Mouse (Mus musculus) retina, adult 2 months (tissue): ENCODE results near the gene Cx3cr1.

Experiments used
- DNase-seq: peaks from one replicate; pipeline ENCODE4 v3.0.0-alpha.2; 2012; ENCODE audit warnings: low read depth, low spot score

Gene Cx3cr1

DNA sequence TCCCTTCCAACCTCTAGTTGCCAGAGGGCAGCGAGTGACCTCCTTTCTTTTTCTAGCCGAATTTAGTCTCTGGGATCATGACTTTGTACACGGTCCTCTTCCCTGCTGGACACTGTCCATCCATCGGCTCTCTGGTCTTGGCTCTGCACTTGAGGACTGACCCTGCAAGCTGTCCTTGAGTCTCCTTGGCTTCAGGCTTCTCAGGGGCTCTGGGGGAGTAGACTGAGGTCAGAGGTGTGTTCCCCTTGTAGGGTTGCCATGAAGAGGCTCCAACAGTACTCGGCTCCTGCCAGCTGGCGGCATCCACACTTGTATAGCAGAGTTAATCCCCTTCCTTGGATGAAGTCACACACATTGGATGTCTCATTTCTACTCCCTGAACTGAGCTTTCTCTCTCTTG is 70.0 kb downstream of the Cx3cr1 start:
- DNase-seq = no peak

DNA sequence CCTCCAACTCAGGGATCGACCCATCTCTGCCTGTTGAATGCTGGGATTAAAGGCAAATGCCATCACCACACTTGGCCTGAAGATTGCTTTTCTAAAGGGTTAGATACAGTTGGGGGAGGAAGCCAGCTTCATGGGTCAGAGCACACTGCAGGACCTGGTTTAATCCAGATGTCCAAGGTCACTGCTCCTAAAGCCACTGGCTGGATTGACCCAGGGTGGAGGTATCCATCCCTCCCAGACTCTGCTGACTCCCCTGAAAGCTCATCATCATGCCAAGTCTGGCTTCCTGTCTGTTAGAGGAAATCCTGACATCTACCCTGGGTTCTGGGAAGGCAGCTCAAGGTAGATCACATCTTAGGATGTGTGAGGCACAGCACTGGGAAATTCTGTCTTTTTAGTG is 70.9 kb downstream of the Cx3cr1 start:
- no peak for DNase-seq

DNA sequence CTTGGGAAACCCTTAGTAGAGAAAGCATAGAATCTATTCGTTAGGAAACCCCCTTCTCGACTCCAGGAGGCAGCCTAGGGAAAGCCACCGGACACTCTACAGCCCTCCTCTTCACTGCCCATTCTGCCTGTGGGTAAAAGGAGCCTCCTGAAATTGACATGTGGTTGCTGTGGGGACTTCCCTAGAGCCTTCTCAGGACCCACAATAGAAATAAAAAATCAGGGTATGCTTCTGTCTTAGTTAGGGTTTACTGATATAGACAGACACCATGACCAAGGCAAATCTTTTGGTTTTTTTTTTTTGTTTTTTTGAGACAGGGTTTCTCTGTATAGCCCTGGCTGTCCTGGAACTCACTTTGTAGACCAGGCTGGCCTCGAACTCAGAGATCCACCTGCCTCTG is 73.6 kb downstream of the Cx3cr1 start:
- DNase-seq = no peak

DNA sequence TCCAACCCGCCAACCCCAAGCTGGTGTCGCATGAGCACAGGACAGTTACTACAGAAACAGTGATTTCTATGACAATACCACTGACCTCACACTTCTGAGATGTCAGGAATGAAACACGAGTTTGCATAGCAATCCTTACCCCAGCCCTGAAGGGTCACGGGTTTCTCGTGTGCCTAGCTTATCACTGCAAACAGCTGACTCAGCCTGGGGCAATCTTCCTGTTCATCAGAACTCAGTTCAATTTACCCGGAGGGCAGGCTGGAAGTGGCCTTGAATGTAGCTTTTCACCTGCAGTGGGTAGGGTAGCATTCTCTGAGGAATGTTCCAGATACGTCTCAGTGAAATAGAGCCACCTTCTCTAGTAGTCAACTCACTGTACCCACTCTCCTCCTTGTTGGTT is 75.5 kb downstream of the Cx3cr1 start:
- no peak for DNase-seq

DNA sequence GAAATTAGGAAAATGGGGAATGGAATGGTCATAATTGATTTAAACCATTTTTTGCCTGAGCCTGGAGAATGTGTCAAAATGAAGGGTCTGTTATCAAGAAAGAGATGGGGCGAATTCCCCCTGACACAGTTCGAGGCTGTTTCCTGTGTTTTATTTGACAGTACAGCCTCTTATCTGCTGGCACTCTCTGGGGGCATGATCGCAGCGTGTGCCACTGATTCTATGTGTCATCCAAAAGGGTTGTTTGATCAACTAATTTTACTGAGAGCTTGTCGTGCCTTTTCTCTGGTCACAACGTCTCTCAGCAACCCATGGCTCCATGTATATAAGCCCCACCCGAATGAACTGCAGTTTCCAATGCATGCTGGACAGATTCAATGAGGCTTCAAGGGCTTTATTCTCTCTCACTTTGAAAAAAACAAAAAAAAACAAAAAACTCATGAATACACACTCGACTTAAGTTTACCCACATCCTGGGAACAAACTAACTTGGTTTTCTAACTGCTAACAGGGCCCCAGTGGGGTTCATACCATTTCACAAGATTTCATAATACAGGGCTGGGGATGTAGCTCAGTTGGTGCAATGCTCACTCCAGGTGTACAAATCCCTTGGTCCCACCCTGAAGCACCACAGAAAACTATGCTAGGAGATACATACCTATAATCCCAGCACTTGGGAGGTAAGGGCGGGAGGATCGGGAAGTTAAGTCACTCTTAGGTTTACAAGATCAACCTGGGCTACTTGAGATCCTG is 76.4 kb downstream of the Cx3cr1 start:
- DNase-seq = no peak

DNA sequence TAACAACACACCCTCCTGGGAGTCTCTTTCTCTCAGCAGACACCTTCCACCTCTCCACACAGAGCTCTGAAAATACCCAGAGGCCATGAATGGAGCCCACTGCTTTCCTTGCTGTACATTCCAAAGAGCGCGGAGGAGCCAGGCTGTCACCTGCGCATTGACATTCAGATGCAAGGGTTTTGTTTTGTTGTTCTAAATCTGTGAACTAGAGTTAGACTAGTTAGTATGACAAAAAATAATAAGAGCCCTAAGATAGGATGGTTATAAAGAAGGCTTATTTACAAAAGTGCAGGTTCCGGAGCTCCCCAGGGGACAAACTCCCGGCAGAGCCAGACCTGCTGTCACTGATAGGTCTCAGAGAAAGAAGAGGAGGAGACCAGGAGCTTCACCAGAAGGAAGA is 78.4 kb downstream of the Cx3cr1 start:
- DNase-seq = no peak

DNA sequence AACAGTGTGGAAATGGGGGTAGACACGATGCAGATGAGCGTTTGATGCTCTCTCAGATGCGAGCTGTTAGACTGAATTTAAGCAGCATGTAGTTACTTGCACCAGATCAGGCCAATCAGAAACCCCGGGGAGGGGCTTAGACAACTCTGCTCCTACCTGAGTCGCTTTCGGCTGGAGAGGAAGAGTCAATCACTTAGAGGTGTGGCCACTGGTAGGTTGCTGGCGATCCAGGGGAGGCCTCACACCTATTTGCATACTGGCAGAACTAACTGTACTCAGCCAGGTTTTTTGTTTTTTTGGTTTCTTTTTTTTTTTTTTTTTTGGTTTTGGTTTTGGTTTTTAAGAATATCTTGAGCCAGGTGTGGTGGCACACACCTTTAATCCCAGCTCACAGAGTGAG is 81.4 kb downstream of the Cx3cr1 start:
- DNase-seq = no peak

DNA sequence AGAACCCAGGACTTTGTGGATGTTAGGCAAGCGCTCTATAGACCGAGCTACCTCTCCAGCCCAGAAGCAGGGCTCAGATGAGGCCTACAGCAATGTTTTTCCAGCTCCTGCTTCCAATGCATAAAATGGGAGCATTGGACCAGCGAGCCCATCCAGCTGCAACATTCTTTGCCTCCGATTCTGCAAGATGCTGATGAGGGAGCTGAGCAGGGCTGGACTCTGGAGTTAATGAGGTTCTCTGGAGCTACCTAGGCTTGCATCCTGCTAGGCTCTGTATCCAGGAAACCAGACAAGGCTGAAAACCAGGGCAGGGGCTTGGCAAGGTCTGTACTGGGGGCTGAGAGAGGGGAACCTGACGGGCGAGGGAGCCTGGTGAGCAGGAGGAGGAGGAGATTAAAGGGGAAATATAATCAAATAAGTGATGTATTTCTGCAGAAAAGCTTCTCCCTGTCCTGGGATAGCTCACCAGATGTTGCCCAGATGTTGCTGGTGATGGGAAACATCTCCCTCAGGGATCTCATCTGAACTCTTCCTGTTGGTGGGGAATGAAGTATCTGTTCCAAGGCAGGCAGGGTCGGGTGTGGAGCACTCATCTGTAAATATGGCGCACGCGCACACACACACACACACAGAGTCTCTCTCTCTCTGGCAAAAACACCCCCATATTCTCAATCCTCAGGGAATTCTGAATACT is 83.7 kb downstream of the Cx3cr1 start:
- DNase-seq = no peak

DNA sequence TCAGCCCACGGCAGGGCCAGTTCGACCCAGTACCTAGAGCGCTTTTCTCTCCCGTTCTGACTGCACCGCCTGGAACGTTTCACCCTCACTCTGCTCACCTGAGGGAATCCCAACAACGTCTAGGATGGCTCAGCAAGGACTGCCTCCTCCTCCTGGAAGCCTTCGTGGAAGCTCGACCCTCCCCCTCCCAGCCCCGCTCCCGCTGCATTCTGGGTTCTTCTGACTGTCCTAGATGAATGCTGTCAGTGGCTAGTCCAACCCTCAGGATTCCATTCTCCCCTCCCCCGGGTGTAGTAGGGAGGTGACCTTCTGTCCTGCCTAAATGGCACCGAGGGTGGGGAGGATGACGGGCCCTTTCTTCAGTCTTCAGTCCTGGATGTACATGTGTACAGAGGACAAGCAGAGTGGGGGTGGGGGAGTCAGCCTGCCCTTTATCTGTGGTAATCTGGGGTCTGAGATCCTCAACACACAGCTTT is 85.1 kb downstream of the Cx3cr1 start, which contains the start of gene Csrnp1:
Gene Csrnp1, minus strand, starts transcription at position 123 of the 476 bp plus-strand sequence.
- no peak for DNase-seq

DNA sequence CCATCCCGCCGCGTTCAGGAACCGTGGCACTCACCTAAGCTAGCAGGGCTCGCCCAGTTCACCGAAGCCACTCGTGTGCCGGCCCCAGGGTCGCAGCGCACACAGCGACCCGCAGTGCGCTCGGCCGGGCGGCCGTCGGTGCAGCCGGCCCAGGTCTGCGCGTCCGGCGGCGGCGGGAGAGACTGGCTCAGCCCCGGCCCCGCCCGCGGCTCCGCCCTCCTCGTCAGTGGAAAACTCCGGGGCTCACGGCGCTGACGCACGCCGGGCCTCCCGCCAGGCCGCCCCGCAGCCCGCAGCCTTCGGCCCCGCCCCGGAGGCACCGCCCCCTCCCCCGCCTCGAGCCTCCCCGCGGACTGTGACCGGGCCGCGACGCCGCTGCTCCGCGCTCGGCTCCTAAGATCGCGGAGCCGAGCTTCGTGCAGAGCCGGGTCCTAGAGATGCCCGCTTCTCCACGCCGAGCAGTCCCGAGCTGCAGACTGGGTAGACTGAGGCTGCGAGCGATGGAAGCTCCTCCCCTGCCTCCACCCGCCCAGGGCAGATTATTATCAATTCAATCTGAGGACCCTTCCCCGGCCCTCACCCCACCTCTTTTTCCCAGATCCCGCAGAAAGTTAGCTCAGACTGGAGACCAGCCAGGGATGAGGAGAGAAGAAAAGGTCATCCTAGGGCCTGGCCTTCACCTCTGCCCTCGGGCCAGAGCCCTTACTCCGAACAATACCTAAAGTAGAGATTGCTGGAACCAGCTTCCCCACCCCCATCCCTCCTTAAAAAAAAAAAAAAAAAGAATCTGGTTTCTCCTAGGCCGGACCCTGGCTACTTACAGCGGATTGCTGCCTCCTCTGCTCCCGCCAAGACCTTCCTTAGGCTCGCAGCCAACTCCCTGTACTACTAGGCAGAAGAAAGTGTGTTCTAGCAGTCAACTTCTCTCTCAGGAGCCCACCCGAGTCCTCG is 85.8 kb downstream of the Cx3cr1 start:
- DNase-seq = peak; percentile 37

DNA sequence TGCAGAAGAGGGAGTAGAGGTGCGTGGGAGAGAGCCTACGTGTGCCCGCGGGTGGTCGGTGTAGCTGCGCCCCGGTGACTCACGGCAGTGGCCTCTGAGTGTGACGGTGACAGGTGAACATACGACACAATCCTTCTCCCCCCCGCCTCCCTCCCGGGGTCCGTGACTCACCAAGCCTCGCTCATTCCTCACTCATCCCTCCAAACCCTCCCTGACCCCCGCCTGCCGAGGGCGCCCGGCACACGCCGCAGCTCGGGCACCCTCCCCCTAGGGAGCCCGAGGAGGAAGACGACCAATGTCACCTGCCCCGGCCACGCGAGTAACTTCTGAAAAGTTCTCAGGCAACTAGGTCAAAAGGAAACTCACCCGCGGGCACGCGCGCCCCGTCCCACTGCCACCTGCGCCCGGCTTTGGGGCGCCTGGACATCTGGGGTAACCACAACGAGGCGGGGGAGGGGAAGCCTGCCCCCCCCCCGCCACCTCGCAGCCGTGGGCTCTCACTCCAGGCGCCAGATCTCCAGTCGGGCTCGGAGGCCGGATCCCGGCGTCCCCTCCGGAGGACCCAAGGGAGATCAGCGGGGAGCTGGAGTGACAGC is 86.6 kb downstream of the Cx3cr1 start:
- no peak for DNase-seq

DNA sequence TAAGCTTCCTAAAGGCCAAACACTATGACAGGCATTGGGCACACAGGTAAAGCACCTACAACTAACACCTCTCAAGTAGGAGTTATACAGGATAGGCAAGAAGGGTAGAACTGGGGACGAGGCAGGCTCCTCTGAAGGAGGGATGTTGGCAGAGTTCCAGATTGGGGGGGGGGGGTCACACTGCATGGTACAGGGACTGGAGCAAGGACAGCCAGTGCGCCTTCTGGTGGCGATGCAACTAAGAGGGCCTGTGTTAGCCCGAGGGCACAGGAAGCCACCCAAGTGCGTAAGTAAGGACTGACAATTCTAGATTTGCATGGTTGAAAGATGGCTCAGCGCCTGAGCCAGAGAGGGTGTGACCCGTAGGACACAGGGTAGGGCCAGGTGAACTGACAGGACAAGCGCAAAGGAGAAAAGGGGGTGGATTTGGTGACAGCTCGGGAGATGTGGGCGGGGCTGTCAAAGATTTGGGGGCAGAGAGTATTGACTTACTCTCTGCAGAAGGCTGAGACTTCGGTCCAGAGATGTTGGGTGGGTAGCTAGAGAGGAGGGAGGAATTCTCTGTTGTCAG is 87.4 kb downstream of the Cx3cr1 start:
- no peak for DNase-seq

DNA sequence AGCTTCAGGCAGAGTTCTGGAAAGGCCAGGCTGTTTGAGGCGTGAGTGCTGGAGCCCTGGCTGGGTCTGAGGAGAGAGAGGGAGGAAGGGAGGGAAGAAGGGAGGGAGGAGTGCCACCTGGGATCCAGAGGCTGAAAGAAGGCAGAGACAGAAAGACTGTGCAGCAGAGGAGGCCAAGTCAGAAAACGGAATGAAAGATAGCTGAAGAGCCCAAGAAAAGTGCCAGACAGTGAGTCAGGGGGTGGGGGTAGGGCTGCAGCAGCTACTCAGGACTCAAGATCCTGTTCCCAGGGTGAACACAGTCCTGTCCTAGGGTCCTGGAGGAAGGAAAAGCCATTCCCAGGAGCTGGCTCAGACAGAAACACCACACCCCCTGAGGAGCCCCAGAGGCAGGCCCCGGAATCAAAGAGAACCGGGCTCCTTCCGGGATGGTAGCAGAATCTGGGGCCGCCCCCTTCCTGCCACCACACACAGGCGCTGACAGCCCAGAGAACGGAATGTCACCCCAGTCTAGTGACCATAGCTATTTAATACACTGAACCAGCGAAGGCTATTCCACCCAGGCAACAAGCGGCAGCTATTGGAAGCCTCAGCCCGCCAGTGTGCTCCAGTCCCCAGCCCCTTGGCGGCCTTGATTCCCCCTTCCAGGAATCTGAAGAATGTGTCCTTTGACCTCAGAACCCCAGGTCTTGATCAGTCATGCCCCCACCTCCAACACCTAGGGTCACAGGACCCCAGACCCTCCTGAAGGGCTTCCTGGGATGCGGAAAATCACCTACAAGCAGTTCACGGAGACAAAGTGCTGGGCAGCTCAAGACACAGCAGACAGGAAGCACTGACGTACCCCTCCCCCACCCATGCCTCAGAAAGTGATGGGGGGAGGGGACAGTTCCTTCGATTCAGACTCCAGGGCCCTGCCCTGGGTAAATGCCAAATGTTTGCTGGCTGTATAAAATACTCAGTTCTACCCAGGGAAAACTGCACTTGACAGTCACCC is 88.2 kb downstream of the Cx3cr1 start:
- no peak for DNase-seq

DNA sequence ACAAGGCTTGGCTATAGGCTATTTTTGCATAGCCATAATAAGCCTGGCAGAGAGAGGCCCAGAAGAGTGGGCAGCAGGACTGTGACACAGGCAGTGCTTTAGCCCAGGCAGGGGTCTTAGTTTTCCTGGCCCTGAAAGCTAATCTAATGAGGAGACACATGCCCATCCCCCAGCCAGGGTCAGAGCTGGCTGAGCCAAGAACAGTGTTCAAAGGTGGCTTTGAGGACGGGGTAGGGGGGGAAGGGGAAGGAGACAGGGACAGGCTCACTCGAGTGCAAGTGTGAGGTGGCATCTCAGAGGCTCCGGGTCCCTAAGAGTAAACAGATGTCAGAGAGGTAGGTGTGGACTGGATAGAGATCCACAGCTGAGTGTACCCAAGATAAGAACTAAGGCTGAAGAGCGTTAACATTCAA is 88.9 kb downstream of the Cx3cr1 start:
- no peak for DNase-seq

DNA sequence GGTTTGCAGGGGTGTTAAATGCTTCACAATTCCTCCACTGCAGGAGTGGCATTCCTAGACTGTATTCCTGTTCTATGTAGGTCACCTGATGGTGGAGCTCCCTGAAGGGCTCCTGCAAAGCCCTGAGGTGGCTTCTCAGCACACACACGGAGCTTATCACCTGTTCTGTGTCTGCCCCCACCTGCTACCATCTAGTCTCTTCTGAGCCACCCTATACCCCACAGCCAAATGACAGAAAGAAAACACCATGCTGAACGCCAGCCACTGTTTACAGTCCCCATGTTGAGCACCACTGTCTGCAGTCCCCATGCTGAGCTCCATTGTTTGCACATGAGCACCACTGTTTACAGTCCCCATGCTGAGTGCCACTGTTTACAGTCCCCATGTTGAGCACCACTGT is 89.9 kb downstream of the Cx3cr1 start:
- no peak for DNase-seq

DNA sequence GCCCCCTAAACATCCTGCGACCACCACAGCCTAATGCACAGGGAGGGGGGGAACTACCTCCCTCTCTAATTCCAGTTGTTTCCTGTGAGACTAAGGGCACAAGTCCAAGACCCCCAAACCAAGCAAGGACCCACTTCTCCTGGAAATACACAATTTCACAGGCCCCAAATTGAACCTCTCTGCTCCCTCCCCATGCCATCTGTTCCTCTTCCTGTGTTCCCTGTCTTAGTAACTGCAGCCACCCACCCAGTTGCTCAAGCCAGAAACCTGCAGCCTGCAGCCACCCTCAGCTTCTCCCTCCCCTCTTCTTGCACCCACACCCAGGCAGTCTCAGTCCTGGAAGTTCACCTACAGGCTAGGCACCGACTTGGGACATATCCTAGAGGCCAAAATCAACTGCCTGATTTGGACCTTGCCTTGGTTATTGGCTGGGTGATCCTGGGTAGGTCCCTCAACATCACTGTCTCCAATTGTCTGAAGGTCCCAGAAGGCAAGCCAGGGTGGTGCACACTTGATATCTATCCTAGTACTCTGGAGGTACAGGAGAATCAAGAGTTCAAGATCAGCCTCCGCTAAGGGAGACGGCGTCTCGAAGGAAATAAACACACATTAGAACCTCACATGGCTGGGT is 90.8 kb downstream of the Cx3cr1 start:
- DNase-seq = no peak

DNA sequence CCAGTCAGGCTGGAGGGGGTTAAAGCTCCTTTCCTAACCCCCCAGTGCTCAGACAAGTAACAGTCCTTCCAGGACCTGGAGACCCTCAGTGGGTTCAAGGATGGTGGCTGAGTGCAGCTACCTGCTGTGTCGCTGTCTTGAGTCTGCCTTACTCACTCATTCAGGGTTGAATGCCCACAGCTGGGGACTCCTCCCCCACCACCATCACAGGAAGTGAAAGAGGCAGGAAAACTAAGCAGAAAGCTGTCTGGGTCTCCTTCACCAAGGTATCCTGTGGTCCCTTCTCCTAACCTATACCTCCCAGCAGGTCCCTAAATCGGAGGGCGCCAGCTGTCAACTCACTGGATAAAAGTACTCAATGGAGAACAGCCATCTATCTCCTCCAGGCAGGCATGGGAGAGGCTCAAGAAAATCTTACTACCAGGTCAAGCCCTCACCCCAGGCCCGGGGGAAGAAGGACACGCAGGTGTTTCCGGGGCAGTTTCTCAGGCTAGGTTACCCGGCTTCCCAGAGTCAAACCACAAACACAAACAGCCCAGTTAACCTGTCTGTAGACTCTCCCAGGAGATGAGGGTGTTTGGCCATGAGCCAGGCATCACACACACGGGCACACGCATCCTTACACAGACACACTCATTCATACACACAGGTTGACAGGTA is 91.4 kb downstream of the Cx3cr1 start:
- no peak for DNase-seq

DNA sequence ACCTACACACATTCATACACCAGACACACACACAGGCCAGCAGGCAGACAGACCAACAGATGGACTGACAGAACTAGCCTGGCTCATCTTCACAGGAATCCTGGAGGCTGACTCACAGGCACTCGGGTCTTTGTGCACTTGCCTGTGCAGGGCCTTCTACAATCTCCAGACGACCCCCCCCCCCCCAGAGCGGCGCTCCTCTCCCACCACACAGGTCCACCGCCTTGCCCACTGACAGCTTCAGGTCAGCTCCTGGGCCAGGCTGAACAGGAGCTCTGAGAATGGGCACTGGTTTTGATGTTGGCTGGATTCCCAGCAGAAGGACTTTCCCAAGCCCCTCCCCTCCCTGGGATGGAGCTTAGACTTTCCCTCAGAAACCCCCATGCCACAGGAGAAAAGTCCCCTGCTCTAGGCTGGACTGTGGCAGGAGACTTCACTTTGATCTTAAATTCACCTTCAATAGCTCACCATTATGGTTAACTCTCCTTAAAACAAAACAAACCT is 92.1 kb downstream of the Cx3cr1 start:
- DNase-seq = no peak
